Mouse (Mus musculus) megakaryocyte, embryonic 14.5 days (primary cell): ENCODE data around the gene Socs7.

ENCODE experiments used
- FLI1 ChIP-seq: IDR thresholded peaks from 2 replicates; pipeline ENCODE4 v1.6.1; 2012; ENCODE audit warnings: low read length, inconsistent platforms, mixed read lengths
- GATA1 ChIP-seq: IDR thresholded peaks from 3 replicates; pipeline ENCODE4 v1.6.1; 2012; ENCODE audit warnings: mixed read lengths, low read length, inconsistent platforms, borderline replicate concordance

- no peak for TF ChIP-seq FLI1
- no peak for TF ChIP-seq GATA1
Observed at GRCm38 (mm10) chr11:97389127-97389526, 26.8 kb downstream of the Socs7 start.
